Mouse (Mus musculus): ENCODE data around the gene Arl1. TPM values are rescaled to one million over a fixed set of nuclear protein-coding genes. Genes with fewer than 3 reads are reported as not detected.

Arl1 gene
- polyA plus RNA-seq, 1 experiment from 2014 or later: 89.4 TPM

- H3K4me1 ChIP-seq (ENCODE audit: insufficient read depth): no peaks in the 10 kb centered on the region
- H3K4me2 ChIP-seq (ENCODE audit: low read depth, low read length): no peak overlapping the region
- ATAC-seq (no peak), DNase-seq (no peak)
- H3K27ac ChIP-seq (ENCODE audit: low read depth): no peak overlapping the region
- H3K36me3 ChIP-seq (replicated peaks; ENCODE audit: insufficient read depth, low read length): no peaks in the 10 kb centered on the region
- WGBS (ENCODE audit: insufficient replicate concordance): 29% methylated on average over 6 of the region's 6 CpGs
- H3K4me3 ChIP-seq (ENCODE audit: low read depth, low read length): no peak overlapping the region
- H3K27me3 ChIP-seq (ENCODE audit: insufficient read depth, low read length): no peaks in the 10 kb centered on the region
- no peaks in the 10 kb centered on the region for H3K9me3 ChIP-seq (ENCODE audit: low read length)
- TF ChIP-seq CTCF (IDR thresholded peaks at IDR 0.05; ENCODE audit: low read depth) (no peak), EP300 (IDR thresholded peaks at IDR 0.05; ENCODE audit: low read depth) (no peak)
- no peak overlapping the region for H3K9ac ChIP-seq (replicated peaks)
Measured at GRCm38 (mm10) chr10:88712359-88712758, 18.3 kb upstream of the Arl1 start.

- no peaks in the 10 kb centered on the region for H3K27me3 ChIP-seq (ENCODE audit: insufficient read depth, low read length)
- DNase-seq (no peak), ATAC-seq (no peak)
- no peak overlapping the region for H3K4me3 ChIP-seq (ENCODE audit: low read depth, low read length)
- H3K36me3 ChIP-seq (replicated peaks; ENCODE audit: insufficient read depth, low read length): no peaks in the 10 kb centered on the region
- TF ChIP-seq EP300 (IDR thresholded peaks at IDR 0.05; ENCODE audit: low read depth) (no peak), CTCF (IDR thresholded peaks at IDR 0.05; ENCODE audit: low read depth) (no peak)
- no peaks in the 10 kb centered on the region for H3K4me1 ChIP-seq (ENCODE audit: insufficient read depth)
- 69% methylated on average over 4 of the region's 4 CpGs for WGBS (ENCODE audit: insufficient replicate concordance)
- no peak overlapping the region for H3K27ac ChIP-seq (ENCODE audit: low read depth)
- H3K9ac ChIP-seq (replicated peaks): no peak overlapping the region
- no peaks in the 10 kb centered on the region for H3K9me3 ChIP-seq (ENCODE audit: low read length)
- H3K4me2 ChIP-seq (ENCODE audit: low read depth, low read length): no peak overlapping the region
Measured at GRCm38 (mm10) chr10:88714744-88715143, 15.9 kb upstream of the Arl1 start.

GRCm38 (mm10) chr10:88715621-88716020 lies 15.0 kb upstream of the Arl1 start:
- no peak overlapping the region for H3K27ac ChIP-seq (ENCODE audit: low read depth)
- ATAC-seq (no peak), DNase-seq (no peak)
- no peaks in the 10 kb centered on the region for H3K9me3 ChIP-seq (ENCODE audit: low read length)
- H3K36me3 ChIP-seq (replicated peaks; ENCODE audit: insufficient read depth, low read length): no peaks in the 10 kb centered on the region
- no peaks in the 10 kb centered on the region for H3K4me1 ChIP-seq (ENCODE audit: insufficient read depth)
- WGBS (ENCODE audit: insufficient replicate concordance): 80% methylated on average over 6 of the region's 6 CpGs
- no peak overlapping the region for H3K9ac ChIP-seq (replicated peaks)
- H3K4me3 ChIP-seq (ENCODE audit: low read depth, low read length): no peak overlapping the region
- no peak overlapping the region for H3K4me2 ChIP-seq (ENCODE audit: low read depth, low read length)
- H3K27me3 ChIP-seq (ENCODE audit: insufficient read depth, low read length): no peaks in the 10 kb centered on the region
- TF ChIP-seq CTCF (IDR thresholded peaks at IDR 0.05; ENCODE audit: low read depth): no peak
- TF ChIP-seq EP300 (IDR thresholded peaks at IDR 0.05; ENCODE audit: low read depth): no peak

GRCm38 (mm10) chr10:88716986-88717755 lies 13.5 kb upstream of the Arl1 start:
- WGBS (ENCODE audit: insufficient replicate concordance): 56% methylated on average over 13 of the region's 13 CpGs
- Histone ChIP-seq H3K27me3 (ENCODE audit: insufficient read depth, low read length) (no peaks in the 10 kb centered on the region), H3K9ac (replicated peaks) (no peak overlapping the region), H3K9me3 (ENCODE audit: low read length) (no peaks in the 10 kb centered on the region), H3K4me3 (ENCODE audit: low read depth, low read length) (no peak overlapping the region), H3K27ac (ENCODE audit: low read depth) (no peak overlapping the region), H3K4me1 (ENCODE audit: insufficient read depth) (no peaks in the 10 kb centered on the region), H3K4me2 (ENCODE audit: low read depth, low read length) (no peak overlapping the region), H3K36me3 (replicated peaks; ENCODE audit: insufficient read depth, low read length) (no peaks in the 10 kb centered on the region)
- TF ChIP-seq EP300 (IDR thresholded peaks at IDR 0.05; ENCODE audit: low read depth): no peak
- TF ChIP-seq CTCF (IDR thresholded peaks at IDR 0.05; ENCODE audit: low read depth): no peak
- DNase-seq (no peak), ATAC-seq (no peak)

GRCm38 (mm10) chr10:88717756-88718025 lies 13.0 kb upstream of the Arl1 start:
- no peak for DNase-seq
- Histone ChIP-seq H3K4me3 (ENCODE audit: low read depth, low read length) (no peak overlapping the region), H3K27me3 (ENCODE audit: insufficient read depth, low read length) (no peaks in the 10 kb centered on the region), H3K4me2 (ENCODE audit: low read depth, low read length) (no peak overlapping the region), H3K27ac (ENCODE audit: low read depth) (no peak overlapping the region), H3K9me3 (ENCODE audit: low read length) (no peaks in the 10 kb centered on the region), H3K9ac (replicated peaks) (no peak overlapping the region), H3K36me3 (replicated peaks; ENCODE audit: insufficient read depth, low read length) (no peaks in the 10 kb centered on the region), H3K4me1 (ENCODE audit: insufficient read depth) (no peaks in the 10 kb centered on the region)
- 47% methylated on average over 2 of the region's 2 CpGs for WGBS (ENCODE audit: insufficient replicate concordance)
- TF ChIP-seq CTCF (IDR thresholded peaks at IDR 0.05; ENCODE audit: low read depth) (no peak), EP300 (IDR thresholded peaks at IDR 0.05; ENCODE audit: low read depth) (no peak)
- ATAC-seq: no peak

- Histone ChIP-seq H3K36me3 (replicated peaks; ENCODE audit: insufficient read depth, low read length) (no peaks in the 10 kb centered on the region), H3K4me1 (ENCODE audit: insufficient read depth) (no peaks in the 10 kb centered on the region), H3K9me3 (ENCODE audit: low read length) (no peaks in the 10 kb centered on the region), H3K4me2 (ENCODE audit: low read depth, low read length) (no peak overlapping the region), H3K27me3 (ENCODE audit: insufficient read depth, low read length) (no peaks in the 10 kb centered on the region), H3K27ac (ENCODE audit: low read depth) (no peak overlapping the region), H3K9ac (replicated peaks) (no peak overlapping the region), H3K4me3 (ENCODE audit: low read depth, low read length) (no peak overlapping the region)
- no peak for TF ChIP-seq EP300 (IDR thresholded peaks at IDR 0.05; ENCODE audit: low read depth)
- TF ChIP-seq CTCF (IDR thresholded peaks at IDR 0.05; ENCODE audit: low read depth): no peak
- no peak for ATAC-seq
- DNase-seq: no peak
- WGBS (ENCODE audit: insufficient replicate concordance): 47% methylated on average over 1 of the region's 1 CpGs
Measured at GRCm38 (mm10) chr10:88719618-88720017, 11.0 kb upstream of the Arl1 start.

Data from liver, postnatal 0 days (tissue).